Mouse (Mus musculus) layer of hippocampus, adult 2 months (tissue): ENCODE measurements around the gene Tnip1. TPM values are rescaled to one million over a fixed set of nuclear protein-coding genes. Genes with fewer than 3 reads are reported as not detected.

ENCODE experiments used
- DNase-seq, 2 experiments: peaks; one replicate each; pipeline ENCODE4 v3.0.0; 2022; ENCODE audit warnings: low spot score in 2 of 2
- H3K27ac ChIP-seq: fragments of 200-600 bp; 2 replicates; pipeline ENCODE4 v1.8.1; 2022
- H3K4me3 ChIP-seq: fragments of 200-600 bp; 2 replicates; pipeline ENCODE4 v1.8.1; 2022; ENCODE audit warnings: mild to moderate bottlenecking
- CTCF ChIP-seq: fragments of 200-600 bp; conservative IDR thresholded peaks from 2 replicates; pipeline ENCODE4 v1.8.1; 2022; ENCODE audit warnings: antibody characterized with exemption, mild to moderate bottlenecking, moderate library complexity
- total RNA-seq, 2 experiments: library from RNA; stranded (reverse); gene quantifications; 2 replicates each; pipeline ENCODE4 v1.2.3; 2021

Tnip1 gene
- total RNA-seq, 2 experiments from 2014 or later = 33.0 to 33.1 TPM

GRCm38 (mm10) chr11:54939501-54939900 is 23.2 kb downstream of the Tnip1 start:
- no peak overlapping the region for H3K4me3 ChIP-seq
- no peak for DNase-seq
- H3K27ac ChIP-seq = peak overlapping the region; percentile 67

GRCm38 (mm10) chr11:54936771-54937140 is 26.0 kb downstream of the Tnip1 start:
- no peak overlapping the region for H3K4me3 ChIP-seq
- H3K27ac ChIP-seq = no peak overlapping the region
- no peak for DNase-seq
- TF ChIP-seq CTCF = no peak

More at GRCm38 (mm10) chr11:54939501-54939900, 23.2 kb downstream of the Tnip1 start:
- no peak for TF ChIP-seq CTCF

GRCm38 (mm10) chr11:54936035-54936770 is 26.5 kb downstream of the Tnip1 start:
- no peak for TF ChIP-seq CTCF
- DNase-seq = no peak
- Histone ChIP-seq H3K4me3 (no peak overlapping the region), H3K27ac (no peak overlapping the region)

GRCm38 (mm10) chr11:54934198-54934597 is 28.5 kb downstream of the Tnip1 start:
- DNase-seq = no peak
- no peak for TF ChIP-seq CTCF
- H3K27ac ChIP-seq = no peak overlapping the region

GRCm38 (mm10) chr11:54932540-54932939 is 30.2 kb downstream of the Tnip1 start:
- Histone ChIP-seq H3K27ac (no peak overlapping the region), H3K4me3 (no peak overlapping the region)
- DNase-seq = no peak
- no peak for TF ChIP-seq CTCF

More at GRCm38 (mm10) chr11:54934198-54934597, 28.5 kb downstream of the Tnip1 start:
- H3K4me3 ChIP-seq = no peak overlapping the region

GRCm38 (mm10) chr11:54931405-54932093 is 31.2 kb downstream of the Tnip1 start:
- H3K27ac ChIP-seq = no peak overlapping the region
- DNase-seq = peak in 1 of 2 experiments; percentile 63
- H3K4me3 ChIP-seq = no peak overlapping the region
- peak; percentile 88 for TF ChIP-seq CTCF

- peak; percentile 89 for TF ChIP-seq CTCF
- peak; percentile 49 to 68 for DNase-seq
- H3K27ac ChIP-seq = peak overlapping the region; percentile 60; the same call in 1 of the 2 replicates
- H3K4me3 ChIP-seq = no peak overlapping the region
These were observed 32.3 kb downstream of the Tnip1 start for GRCm38 (mm10) chr11:54930318-54930979.

GRCm38 (mm10) chr11:54929744-54930143 is 33.0 kb downstream of the Tnip1 start:
- Histone ChIP-seq H3K4me3 (no peak overlapping the region), H3K27ac (no peak overlapping the region)
- no peak for DNase-seq
- TF ChIP-seq CTCF = no peak

GRCm38 (mm10) chr11:54929290-54929689 is 33.4 kb downstream of the Tnip1 start:
- no peak for DNase-seq
- Histone ChIP-seq H3K4me3 (no peak overlapping the region), H3K27ac (no peak overlapping the region)
- TF ChIP-seq CTCF = no peak

GRCm38 (mm10) chr11:54928886-54929285 is 33.8 kb downstream of the Tnip1 start:
- Histone ChIP-seq H3K4me3 (no peak overlapping the region), H3K27ac (no peak overlapping the region)
- DNase-seq = no peak
- TF ChIP-seq CTCF = no peak

- TF ChIP-seq CTCF = no peak
- no peak overlapping the region for H3K27ac ChIP-seq
- DNase-seq = no peak
- H3K4me3 ChIP-seq = no peak overlapping the region
These were observed 34.5 kb downstream of the Tnip1 start for GRCm38 (mm10) chr11:54928219-54928618.

- no peak overlapping the region for H3K4me3 ChIP-seq
- H3K27ac ChIP-seq = no peak overlapping the region
- TF ChIP-seq CTCF = peak; percentile 94
- DNase-seq = peak; percentile 52 to 77
These were observed 35.2 kb downstream of the Tnip1 start for GRCm38 (mm10) chr11:54927346-54928140.
